Mouse (Mus musculus) adrenal gland, postnatal 4 days (tissue): Measurements from ENCODE around the gene Gm2237. TPM values are rescaled to one million over a fixed set of nuclear protein-coding genes. Genes with fewer than 3 reads are reported as not detected.
"Not testable (repeated sequence)": the region's sequence is repeated elsewhere in the genome, so short reads cannot be mapped to it uniquely, and the experiment has no call there.

Experiments used
- DNase-seq, 2 experiments: peaks; one replicate each; pipeline ENCODE4 v3.0.0; 2021 to 2022; ENCODE audit warnings: low spot score in 2 of 2, mixed read lengths in 2 of 2
- long read RNA-seq, 2 experiments: library from polyadenylated mRNA; stranded (forward); transcript quantifications; one replicate each; pipeline ENCODE4 v2.0.0; 2021
- total RNA-seq, 2 experiments: library from RNA; stranded (reverse); gene quantifications; 2 replicates each; pipeline ENCODE4 v1.2.3; 2021

Gm2237 gene
- total RNA-seq: 1 to 10 TPM; 2.4 to 3.6 TPM
- long read RNA-seq, experiment 1, partial matches to known transcripts: 0 of 1 reads
- long read RNA-seq, experiment 1, other reads (novel, unspliced or antisense): 1 of 1 reads
- long read RNA-seq, experiment 2: 0 reads

DNA sequence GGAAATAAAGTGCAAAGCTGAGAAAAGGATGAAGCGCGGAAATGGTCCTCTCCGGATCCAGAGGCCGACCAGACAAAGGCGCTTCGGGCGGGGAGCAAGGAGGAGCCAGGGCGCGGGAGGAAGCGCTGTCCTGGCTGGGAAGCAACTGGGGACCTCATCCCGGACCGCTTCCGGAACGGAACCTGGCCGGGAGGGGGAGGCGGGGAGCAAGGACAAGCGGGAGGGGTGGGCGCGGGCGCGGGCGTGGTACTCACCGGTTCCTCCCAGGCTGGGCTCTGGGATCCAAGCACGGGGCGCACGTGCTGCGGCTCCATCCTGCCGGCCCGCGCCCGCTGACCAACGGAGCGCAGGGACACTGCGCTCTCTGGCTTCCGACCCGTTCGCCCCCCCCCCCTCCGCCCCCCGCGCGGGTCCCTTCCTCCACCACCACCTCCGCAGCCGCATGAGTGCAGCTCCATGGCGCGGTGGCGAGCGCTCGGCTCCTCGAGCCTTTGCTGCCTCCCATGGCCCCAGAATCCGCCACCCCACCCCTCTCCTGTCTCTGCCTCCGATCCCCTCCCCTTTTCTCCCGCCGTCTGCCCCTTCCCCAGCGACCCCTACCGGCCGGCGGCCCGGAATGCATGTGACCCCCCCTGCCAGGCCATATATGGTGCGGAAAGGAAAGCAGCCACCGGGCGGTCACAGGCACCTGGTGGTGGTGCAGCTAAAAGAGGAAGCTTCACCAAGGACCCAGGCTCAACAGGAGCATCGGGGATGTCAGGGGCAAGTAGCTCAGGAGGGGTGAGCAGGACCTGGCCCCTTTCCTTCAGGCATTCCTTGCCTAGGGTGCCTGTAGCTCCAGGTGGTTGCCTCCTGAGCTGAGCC lies at the start of gene Gm2237:
Gm2237 (minus strand) TSS at position 332 of the 864 bp plus-strand sequence.
- not testable (repeated sequence) for DNase-seq

DNA sequence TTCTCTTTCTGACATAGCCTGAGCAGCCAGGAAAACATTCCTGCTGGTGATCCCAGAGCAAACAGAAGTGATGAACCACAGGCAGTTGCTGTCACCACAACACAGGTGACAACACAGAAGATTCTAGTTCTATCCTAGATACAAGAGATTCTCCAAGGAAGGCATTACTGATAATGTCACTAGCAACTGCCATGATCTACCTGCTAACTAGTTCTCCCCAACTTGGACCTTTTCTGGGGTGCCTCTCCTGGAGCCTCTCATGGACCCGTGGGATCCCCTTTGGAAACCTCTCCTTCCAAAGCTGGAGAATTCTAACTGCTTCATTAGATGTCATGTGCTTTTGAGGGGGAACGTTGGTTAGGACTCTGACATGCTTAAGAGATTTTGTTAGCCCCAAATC lies 17.5 kb upstream of the Gm2237 start, which contains the start of gene Gm5458:
Gm5458 (minus strand) TSS at position 101 of the 400 bp plus-strand sequence.
- not testable (repeated sequence) for DNase-seq

- not testable (repeated sequence) for DNase-seq
These were observed 35.1 kb downstream of the Gm2237 start, which contains the start of gene Gm2244 for GRCm38 (mm10) chr14:19549863-19550262. Gene Gm2244 (minus strand): TSS chr14:19549963.

Other genes starting within 250 kb of the Gm2237 start
- under 1 TPM; 0.53 to 0.85 TPM for gene Gm21738, start 166.2 kb downstream of the Gm2237 start, total RNA-seq
- gene Gm2244, start 35.2 kb downstream of the Gm2237 start, total RNA-seq: not detected
- not detected for gene Gm5458, start 17.4 kb upstream of the Gm2237 start, total RNA-seq
- gene Nid2, start 166.1 kb upstream of the Gm2237 start, total RNA-seq: 100 to 1,000 TPM in 1 of 2 experiments, 10 to 100 TPM in 1; 80.3 to 105 TPM
- gene Rtraf, start 238.7 kb upstream of the Gm2237 start, total RNA-seq: 10 to 100 TPM; 86.2 to 90.3 TPM